Comparison of ENCODE assay signal across 10 mouse cellular contexts in genomic region chr9:60865866-60866265, GRCm38 (mm10).
DNase-seq lines count a peak whose midpoint lies in the region; ATAC-seq lines count a peak whose summit lies in the region.
"Had no signal": no experiment of that assay in that cellular context is flagged by ENCODE, and none has a peak within 500 bp of the region (broad histone marks: within the 10 kb centered on the region; RNA-seq: fewer than 3 reads in every experiment).

No protein-coding gene starts in this region.

- 30% methylated on average over 4 of the region's 4 CpGs for WGBS in forebrain, embryonic 12.5 days
- 26% methylated on average over 4 of the region's 4 CpGs for WGBS in forebrain, embryonic 16.5 days
- WGBS in heart, embryonic 12.5 days: 51% methylated on average over 4 of the region's 4 CpGs
- 60% methylated on average over 4 of the region's 4 CpGs for WGBS in liver, embryonic 12.5 days (ENCODE audit: insufficient replicate concordance)

- H3K36me3 ChIP-seq in forebrain, embryonic 12.5 days (replicated peaks): peaks cover 7% of the 10 kb centered on the region
- no peaks in the 10 kb centered on the region for H3K36me3 ChIP-seq in forebrain, embryonic 16.5 days (ENCODE audit: control insufficient read depth, insufficient read depth)
- peaks cover 69% of the 10 kb centered on the region for H3K36me3 ChIP-seq in heart, embryonic 12.5 days
- peaks cover 3% of the 10 kb centered on the region; the same call in 1 of the 2 replicates for H3K36me3 ChIP-seq in liver, embryonic 12.5 days
- H3K36me3 ChIP-seq: neural tube, embryonic 15.5 days had no signal

- peak; percentile 34 to 52 for DNase-seq in cerebellum, adult 18-20 months
- DNase-seq in lung, adult 18-20 months: peak; percentile 14 to 44
- DNase-seq in left cerebral cortex, postnatal 4 days: no peak
- DNase-seq in left cerebral cortex, adult 11 months (ENCODE audit: low spot score): no peak
- DNase-seq: liver, embryonic 13.5 days had no signal

- no peaks in the 10 kb centered on the region for H3K27me3 ChIP-seq in forebrain, embryonic 12.5 days
- no peaks in the 10 kb centered on the region for H3K27me3 ChIP-seq in forebrain, embryonic 16.5 days (replicated peaks; ENCODE audit: control insufficient read depth, insufficient read depth, low read length)
- H3K27me3 ChIP-seq in heart, embryonic 12.5 days (replicated peaks): no peaks in the 10 kb centered on the region
- H3K27me3 ChIP-seq in liver, embryonic 12.5 days (replicated peaks): no peaks in the 10 kb centered on the region
- H3K27me3 ChIP-seq: liver, embryonic 13.5 days; neural tube, embryonic 15.5 days had no signal

- intact Hi-C loops in left cerebral cortex, postnatal 4 days (cut with DNase I): no loop called here

- no peak overlapping the region for H3K9ac ChIP-seq in forebrain, embryonic 12.5 days
- no peak overlapping the region for H3K9ac ChIP-seq in forebrain, embryonic 16.5 days (replicated peaks; ENCODE audit: low read depth, low read length)
- H3K9ac ChIP-seq in heart, embryonic 12.5 days: peak overlapping the region; percentile 30; the same call in 1 of the 2 replicates
- H3K9ac ChIP-seq in liver, embryonic 12.5 days: no peak overlapping the region
- H3K9ac ChIP-seq: liver, embryonic 13.5 days; neural tube, embryonic 15.5 days had no signal

- H3K4me1 ChIP-seq in forebrain, embryonic 12.5 days: peaks cover 17% of the 10 kb centered on the region
- H3K4me1 ChIP-seq in forebrain, embryonic 16.5 days (replicated peaks; ENCODE audit: control insufficient read depth, insufficient read depth, low read length): peaks cover 7% of the 10 kb centered on the region; the same call in 1 of the 2 replicates
- H3K4me1 ChIP-seq in heart, embryonic 12.5 days (replicated peaks): peaks cover 6% of the 10 kb centered on the region
- H3K4me1 ChIP-seq in liver, embryonic 12.5 days: no peaks in the 10 kb centered on the region
- H3K4me1 ChIP-seq: liver, embryonic 13.5 days had no signal

- ATAC-seq in forebrain, embryonic 12.5 days (ENCODE audit: low FRiP score): no peak
- ATAC-seq in forebrain, embryonic 16.5 days: no peak
- ATAC-seq in heart, embryonic 12.5 days (ENCODE audit: insufficient number of reproducible peaks, low FRiP score): 0 out of 2 replicates have a peak, but pooled peaks have one; percentile 39
- no peak for ATAC-seq in liver, embryonic 12.5 days

- no peaks in the 10 kb centered on the region for H3K9me3 ChIP-seq in forebrain, embryonic 12.5 days
- H3K9me3 ChIP-seq in forebrain, embryonic 16.5 days (ENCODE audit: control insufficient read depth, low read length): no peaks in the 10 kb centered on the region
- H3K9me3 ChIP-seq in heart, embryonic 12.5 days (replicated peaks): no peaks in the 10 kb centered on the region
- no peaks in the 10 kb centered on the region for H3K9me3 ChIP-seq in liver, embryonic 12.5 days (replicated peaks)
- H3K9me3 ChIP-seq: liver, embryonic 13.5 days; neural tube, embryonic 15.5 days had no signal

- 0 out of 2 replicates have a peak overlapping the region, but pooled peaks have one; percentile 8 for H3K27ac ChIP-seq in forebrain, embryonic 12.5 days
- no peak overlapping the region for H3K27ac ChIP-seq in forebrain, embryonic 16.5 days (ENCODE audit: low read length)
- H3K27ac ChIP-seq in heart, embryonic 12.5 days (ENCODE audit: poor library complexity, severe bottlenecking): peak overlapping the region; percentile 68
- H3K27ac ChIP-seq in liver, embryonic 12.5 days: no peak overlapping the region
- H3K27ac ChIP-seq: liver, embryonic 13.5 days; neural tube, embryonic 15.5 days had no signal

- no peak overlapping the region for H3K4me3 ChIP-seq in forebrain, embryonic 12.5 days (replicated peaks)
- H3K4me3 ChIP-seq in forebrain, embryonic 16.5 days (replicated peaks; ENCODE audit: low read length): no peak overlapping the region; the same call in 1 of the 2 replicates
- H3K4me3 ChIP-seq in heart, embryonic 12.5 days: no peak overlapping the region
- no peak overlapping the region for H3K4me3 ChIP-seq in liver, embryonic 12.5 days
- H3K4me3 ChIP-seq: liver, embryonic 13.5 days; neural tube, embryonic 15.5 days had no signal

- no peak overlapping the region for H3K4me2 ChIP-seq in forebrain, embryonic 12.5 days
- H3K4me2 ChIP-seq in forebrain, embryonic 16.5 days (ENCODE audit: low read length): no peak overlapping the region
- H3K4me2 ChIP-seq in heart, embryonic 12.5 days: no peak overlapping the region
- H3K4me2 ChIP-seq in liver, embryonic 12.5 days: no peak overlapping the region
- H3K4me2 ChIP-seq: liver, embryonic 13.5 days; neural tube, embryonic 15.5 days had no signal

Comparison
In these comparisons a context has a peak if more than half of its experiments do, and no peak if none do; other contexts are left out.
1. H3K27ac ChIP-seq: peak in forebrain, embryonic 12.5 days (single experiment) and heart, embryonic 12.5 days (single experiment); none in forebrain, embryonic 16.5 days (single experiment) and liver, embryonic 12.5 days (single experiment).
2. DNase-seq: peak in cerebellum, adult 18-20 months (2 of 2) and lung, adult 18-20 months (2 of 2); none in left cerebral cortex, postnatal 4 days (single experiment) and left cerebral cortex, adult 11 months (single experiment).